Mouse (Mus musculus) cerebellum, postnatal 4 days (tissue): ENCODE data around the gene Insl6.

Experiments
- DNase-seq, 2 experiments: peaks; one replicate each; pipeline ENCODE4 v3.0.0; 2022; ENCODE audit warnings: low spot score in 2 of 2, mixed read lengths in 1 of 2

The Insl6 gene

GRCm38 (mm10) chr19:29354895-29355877 lies 30.0 kb upstream of the Insl6 start:
- peak; percentile 85 to 92 for DNase-seq

- DNase-seq = no peak
Measured at GRCm38 (mm10) chr19:29350991-29351390, 25.8 kb upstream of the Insl6 start.

- no peak for DNase-seq
Measured at GRCm38 (mm10) chr19:29345636-29346035, 20.5 kb upstream of the Insl6 start.

GRCm38 (mm10) chr19:29344868-29345267 lies 19.7 kb upstream of the Insl6 start:
- DNase-seq = no peak

- no peak for DNase-seq
Measured at GRCm38 (mm10) chr19:29342281-29342680, 17.1 kb upstream of the Insl6 start.

GRCm38 (mm10) chr19:29341029-29341428 lies 15.9 kb upstream of the Insl6 start:
- no peak for DNase-seq

GRCm38 (mm10) chr19:29336624-29337023 lies 11.5 kb upstream of the Insl6 start:
- no peak for DNase-seq

GRCm38 (mm10) chr19:29334068-29334745 lies 9.1 kb upstream of the Insl6 start, which contains the start of gene Rln1:
Gene Rln1 (minus strand): TSS chr19:29334670.
- DNase-seq = peak in 1 of 2 experiments; percentile 54

GRCm38 (mm10) chr19:29326822-29327552 lies 1.8 kb upstream of the Insl6 start:
- DNase-seq = no peak

GRCm38 (mm10) chr19:29326396-29326795 lies 1.2 kb upstream of the Insl6 start:
- no peak for DNase-seq

GRCm38 (mm10) chr19:29325852-29326180 lies 660 bp upstream of the Insl6 start:
- DNase-seq = no peak

GRCm38 (mm10) chr19:29323416-29324049 lies 1.6 kb downstream of the Insl6 start:
- no peak for DNase-seq

GRCm38 (mm10) chr19:29312661-29313060 lies 12.5 kb downstream of the Insl6 start:
- DNase-seq = no peak

GRCm38 (mm10) chr19:29311791-29312190 lies 13.4 kb downstream of the Insl6 start:
- no peak for DNase-seq

- no peak for DNase-seq
Measured at GRCm38 (mm10) chr19:29308832-29309231, 16.3 kb downstream of the Insl6 start.

GRCm38 (mm10) chr19:29302119-29302518 lies 23.0 kb downstream of the Insl6 start:
- no peak for DNase-seq

GRCm38 (mm10) chr19:29300919-29301318 lies 24.2 kb downstream of the Insl6 start:
- no peak for DNase-seq

GRCm38 (mm10) chr19:29297366-29297765 lies 27.8 kb downstream of the Insl6 start:
- no peak for DNase-seq

- DNase-seq = no peak
Measured at GRCm38 (mm10) chr19:29296166-29296565, 29.0 kb downstream of the Insl6 start.

GRCm38 (mm10) chr19:29294756-29295155 lies 30.4 kb downstream of the Insl6 start:
- DNase-seq = no peak

- DNase-seq = no peak
Measured at GRCm38 (mm10) chr19:29292546-29292945, 32.6 kb downstream of the Insl6 start.

- DNase-seq = no peak
Measured at GRCm38 (mm10) chr19:29291532-29291931, 33.6 kb downstream of the Insl6 start.
